Mouse (Mus musculus): ENCODE measurements at regions not wholly inside any gene's neighbourhood (a gene's known extent, or its start where the extent isn't known, plus 50 kb on each side); places are given as distances from the start of the nearest gene placed in this dataset.

DNA sequence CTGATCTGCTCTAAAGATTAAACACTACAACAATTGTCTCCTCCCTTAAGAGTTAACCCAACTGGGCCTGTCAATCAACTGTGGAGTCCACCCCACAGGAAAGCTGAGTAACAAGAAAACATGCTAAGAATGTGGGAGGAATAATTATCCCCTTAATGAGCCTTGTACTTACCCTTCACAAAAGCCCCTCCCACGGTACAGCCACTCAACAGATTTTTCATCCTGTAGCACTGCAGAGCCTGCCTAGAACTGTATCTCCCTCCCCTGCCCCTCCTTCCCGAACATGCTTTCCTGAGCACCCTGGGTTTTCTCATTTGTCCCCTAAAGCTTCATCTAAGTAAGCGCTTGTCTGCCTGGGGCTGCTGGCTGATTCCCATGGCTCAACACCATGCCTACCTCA lies 113.5 kb upstream of the Usp24 start:
- Histone ChIP-seq H3K27me3 (replicated peaks; ENCODE audit: control insufficient read depth, insufficient read depth, low read length) (no peaks in the 10 kb centered on the region), H3K4me3 (ENCODE audit: low read length) (no peak overlapping the region), H3K27ac (ENCODE audit: low read depth, low read length) (no peak overlapping the region), H3K9me3 (ENCODE audit: control insufficient read depth, low read length) (no peaks in the 10 kb centered on the region), H3K36me3 (ENCODE audit: control insufficient read depth, insufficient read depth, low read length) (no peaks in the 10 kb centered on the region), H3K4me1 (ENCODE audit: control insufficient read depth, insufficient read depth, low read depth, low read length) (peaks cover 9% of the 10 kb centered on the region), H3K9ac (ENCODE audit: low read depth, low read length) (no peak overlapping the region), H3K4me2 (ENCODE audit: low read length) (no peak overlapping the region)
- 20% methylated on average over 3 of the region's 3 CpGs for WGBS
- no peak for ATAC-seq

DNA sequence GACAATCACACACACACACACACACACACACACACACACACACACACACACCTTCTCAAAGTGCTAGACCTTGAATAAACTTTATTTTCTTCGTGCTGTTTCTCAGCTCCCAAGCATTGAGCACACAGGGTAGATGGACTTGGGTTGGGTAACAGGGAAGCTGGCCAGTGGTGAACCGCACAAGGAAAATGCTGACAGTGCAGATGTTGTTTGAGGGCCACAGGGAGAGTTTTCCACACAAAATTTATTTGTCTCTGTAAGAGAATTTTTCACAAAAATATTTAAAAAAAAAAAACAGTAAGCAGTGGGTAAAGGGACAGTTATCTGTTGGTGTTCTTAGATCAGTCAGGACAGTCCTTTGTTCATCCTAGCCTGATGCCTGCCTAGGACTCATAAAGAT lies 110.8 kb upstream of the Usp24 start:
- Histone ChIP-seq H3K9ac (ENCODE audit: low read depth, low read length) (no peak overlapping the region), H3K27ac (ENCODE audit: low read depth, low read length) (no peak overlapping the region), H3K36me3 (ENCODE audit: control insufficient read depth, insufficient read depth, low read length) (no peaks in the 10 kb centered on the region), H3K4me1 (ENCODE audit: control insufficient read depth, insufficient read depth, low read depth, low read length) (peaks cover 2% of the 10 kb centered on the region; the same call in 1 of the 2 replicates), H3K4me2 (ENCODE audit: low read length) (no peak overlapping the region), H3K9me3 (ENCODE audit: control insufficient read depth, low read length) (no peaks in the 10 kb centered on the region), H3K4me3 (ENCODE audit: low read length) (no peak overlapping the region), H3K27me3 (replicated peaks; ENCODE audit: control insufficient read depth, insufficient read depth, low read length) (no peaks in the 10 kb centered on the region)
- ATAC-seq, result no peak
- 89% methylated on average over 2 of the region's 2 CpGs for WGBS

DNA sequence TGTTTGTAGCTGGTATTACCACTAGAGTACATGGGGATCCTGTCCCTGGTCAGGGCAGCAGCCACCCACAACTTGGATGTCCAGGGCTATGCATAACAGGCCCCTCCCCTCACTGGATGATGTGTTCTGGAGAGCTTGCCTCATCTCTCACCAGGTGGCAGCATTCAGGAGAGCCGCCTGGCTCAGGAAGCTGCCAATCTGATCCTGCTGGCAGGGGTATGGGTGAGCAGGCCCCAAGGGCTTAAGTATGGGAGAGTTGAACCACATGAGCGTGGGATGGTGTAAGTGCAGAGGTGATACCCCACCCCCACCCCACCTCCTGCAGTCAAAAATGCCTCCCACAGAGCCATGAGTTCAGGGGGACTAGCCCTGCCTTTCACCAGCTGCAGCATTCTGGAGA lies 110.0 kb upstream of the Usp24 start:
- H3K27me3 ChIP-seq (replicated peaks; ENCODE audit: control insufficient read depth, insufficient read depth, low read length), result no peaks in the 10 kb centered on the region
- no peaks in the 10 kb centered on the region for H3K36me3 ChIP-seq (ENCODE audit: control insufficient read depth, insufficient read depth, low read length)
- 61% methylated on average over 2 of the region's 2 CpGs for WGBS
- H3K9ac ChIP-seq (ENCODE audit: low read depth, low read length), result no peak overlapping the region
- H3K4me3 ChIP-seq (ENCODE audit: low read length), result no peak overlapping the region
- no peak overlapping the region for H3K4me2 ChIP-seq (ENCODE audit: low read length)
- ATAC-seq, result no peak
- H3K4me1 ChIP-seq (ENCODE audit: control insufficient read depth, insufficient read depth, low read depth, low read length), result no peaks in the 10 kb centered on the region
- no peak overlapping the region for H3K27ac ChIP-seq (ENCODE audit: low read depth, low read length)
- H3K9me3 ChIP-seq (ENCODE audit: control insufficient read depth, low read length), result no peaks in the 10 kb centered on the region

DNA sequence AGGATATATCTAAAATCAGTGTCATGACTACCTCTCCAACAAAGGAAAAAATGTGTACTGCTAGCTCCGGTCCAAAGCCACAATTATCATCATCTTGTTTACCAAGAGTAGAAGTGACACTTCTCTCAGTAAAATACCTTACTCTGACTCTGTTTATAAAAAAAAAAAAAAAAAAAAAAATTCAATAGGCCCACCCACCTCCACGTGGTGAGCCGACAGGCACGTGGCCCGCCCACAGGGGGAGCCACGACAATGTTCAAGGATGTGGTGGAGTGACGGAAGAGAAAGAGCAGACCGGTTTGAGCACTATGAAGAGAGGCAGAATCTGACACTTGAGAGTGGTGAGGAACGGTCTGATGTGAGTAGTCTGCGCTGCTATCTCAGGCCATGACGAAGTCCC lies 106.5 kb upstream of the Usp24 start:
- H3K27me3 ChIP-seq (replicated peaks; ENCODE audit: control insufficient read depth, insufficient read depth, low read length), result no peaks in the 10 kb centered on the region
- no peak overlapping the region for H3K4me3 ChIP-seq (ENCODE audit: low read length)
- H3K9me3 ChIP-seq (ENCODE audit: control insufficient read depth, low read length), result no peaks in the 10 kb centered on the region
- H3K9ac ChIP-seq (ENCODE audit: low read depth, low read length), result no peak overlapping the region
- no peak overlapping the region for H3K4me2 ChIP-seq (ENCODE audit: low read length)
- no peaks in the 10 kb centered on the region for H3K36me3 ChIP-seq (ENCODE audit: control insufficient read depth, insufficient read depth, low read length)
- H3K27ac ChIP-seq (ENCODE audit: low read depth, low read length), result no peak overlapping the region
- 88% methylated on average over 11 of the region's 11 CpGs for WGBS
- no peak for ATAC-seq
- no peaks in the 10 kb centered on the region for H3K4me1 ChIP-seq (ENCODE audit: control insufficient read depth, insufficient read depth, low read depth, low read length)

DNA sequence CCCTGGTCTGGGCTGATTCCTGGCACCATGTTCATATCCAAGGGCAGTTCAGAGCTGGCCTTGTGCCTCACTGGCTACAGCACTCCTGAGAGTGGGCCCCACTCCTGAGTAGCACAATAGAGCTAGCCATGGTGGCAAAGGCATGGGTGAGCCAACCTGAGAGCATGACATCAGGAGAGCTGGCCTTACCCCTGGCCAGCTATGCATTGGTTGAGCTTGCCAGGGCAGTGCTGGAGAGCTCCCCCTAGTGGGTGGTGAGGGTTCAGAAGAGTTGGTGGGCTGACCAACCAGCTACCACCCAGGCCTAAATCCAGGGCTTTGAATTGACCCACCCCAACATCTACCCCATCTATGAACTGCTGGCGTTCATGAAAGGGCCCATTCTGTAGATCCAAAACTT lies 106.0 kb upstream of the Usp24 start:
- Histone ChIP-seq H3K36me3 (ENCODE audit: control insufficient read depth, insufficient read depth, low read length) (no peaks in the 10 kb centered on the region), H3K9me3 (ENCODE audit: control insufficient read depth, low read length) (no peaks in the 10 kb centered on the region), H3K27ac (ENCODE audit: low read depth, low read length) (no peak overlapping the region), H3K27me3 (replicated peaks; ENCODE audit: control insufficient read depth, insufficient read depth, low read length) (no peaks in the 10 kb centered on the region), H3K4me2 (ENCODE audit: low read length) (no peak overlapping the region), H3K9ac (ENCODE audit: low read depth, low read length) (no peak overlapping the region), H3K4me3 (ENCODE audit: low read length) (no peak overlapping the region), H3K4me1 (ENCODE audit: control insufficient read depth, insufficient read depth, low read depth, low read length) (no peaks in the 10 kb centered on the region)
- WGBS, result 100% methylated on average over 1 of the region's 1 CpGs
- ATAC-seq, result no peak

DNA sequence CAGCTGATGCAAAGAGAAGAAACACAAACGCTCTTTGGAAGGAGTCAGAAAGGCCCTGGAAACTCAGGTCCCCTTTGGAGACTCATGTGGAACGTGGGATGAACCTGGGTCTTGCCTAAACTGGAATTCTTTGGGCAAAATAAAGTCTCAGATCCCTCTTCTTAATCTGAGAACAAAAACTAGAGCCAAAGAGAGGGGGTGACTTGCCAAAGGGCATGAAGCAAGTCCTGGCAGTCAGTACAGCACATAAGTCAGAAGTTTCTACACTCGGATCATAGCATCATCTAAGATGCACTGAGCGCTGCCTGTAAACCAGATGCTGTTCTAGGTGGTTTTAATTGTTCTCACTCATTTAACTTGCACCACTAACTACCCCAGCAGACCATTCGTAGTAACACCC lies 101.8 kb upstream of the Usp24 start:
- Histone ChIP-seq H3K4me2 (ENCODE audit: low read length) (no peak overlapping the region), H3K27ac (ENCODE audit: low read depth, low read length) (no peak overlapping the region), H3K36me3 (ENCODE audit: control insufficient read depth, insufficient read depth, low read length) (no peaks in the 10 kb centered on the region), H3K9me3 (ENCODE audit: control insufficient read depth, low read length) (no peaks in the 10 kb centered on the region), H3K4me3 (ENCODE audit: low read length) (no peak overlapping the region), H3K4me1 (ENCODE audit: control insufficient read depth, insufficient read depth, low read depth, low read length) (no peaks in the 10 kb centered on the region), H3K27me3 (replicated peaks; ENCODE audit: control insufficient read depth, insufficient read depth, low read length) (no peaks in the 10 kb centered on the region), H3K9ac (ENCODE audit: low read depth, low read length) (no peak overlapping the region)
- no peak for ATAC-seq
- 81% methylated on average over 5 of the region's 5 CpGs for WGBS

DNA sequence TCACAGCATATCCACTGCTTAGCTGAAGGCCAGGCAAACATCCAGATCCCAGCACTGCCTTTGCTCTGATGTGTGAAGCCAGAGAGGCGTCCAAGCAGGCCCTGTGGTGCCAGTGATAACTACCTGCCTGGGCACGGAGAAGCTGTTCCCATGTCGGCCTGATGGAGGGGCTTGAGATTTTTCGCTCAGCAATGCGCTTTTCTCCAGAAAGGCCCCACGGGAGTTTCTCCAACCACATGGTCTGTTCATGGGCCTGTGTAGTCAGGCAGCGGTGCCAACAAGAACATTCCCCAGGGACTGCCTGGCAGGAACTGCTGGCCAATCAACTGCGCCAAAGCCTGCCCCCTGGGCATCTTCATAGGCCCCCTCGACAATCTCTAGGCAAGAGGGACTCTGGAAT lies 95.4 kb upstream of the Usp24 start:
- no peaks in the 10 kb centered on the region; the same call in 1 of the 2 replicates for H3K4me1 ChIP-seq (ENCODE audit: control insufficient read depth, insufficient read depth, low read depth, low read length)
- H3K4me3 ChIP-seq (ENCODE audit: low read length), result no peak overlapping the region
- no peak overlapping the region for H3K4me2 ChIP-seq (ENCODE audit: low read length)
- no peak overlapping the region for H3K27ac ChIP-seq (ENCODE audit: low read depth, low read length)
- H3K9ac ChIP-seq (ENCODE audit: low read depth, low read length), result no peak overlapping the region
- no peaks in the 10 kb centered on the region for H3K9me3 ChIP-seq (ENCODE audit: control insufficient read depth, low read length)
- no peaks in the 10 kb centered on the region for H3K27me3 ChIP-seq (replicated peaks; ENCODE audit: control insufficient read depth, insufficient read depth, low read length)
- 55% methylated on average over 9 of the region's 9 CpGs for WGBS
- ATAC-seq, result peak; percentile 56; the same call in 1 of the 2 replicates
- H3K36me3 ChIP-seq (ENCODE audit: control insufficient read depth, insufficient read depth, low read length), result no peaks in the 10 kb centered on the region

DNA sequence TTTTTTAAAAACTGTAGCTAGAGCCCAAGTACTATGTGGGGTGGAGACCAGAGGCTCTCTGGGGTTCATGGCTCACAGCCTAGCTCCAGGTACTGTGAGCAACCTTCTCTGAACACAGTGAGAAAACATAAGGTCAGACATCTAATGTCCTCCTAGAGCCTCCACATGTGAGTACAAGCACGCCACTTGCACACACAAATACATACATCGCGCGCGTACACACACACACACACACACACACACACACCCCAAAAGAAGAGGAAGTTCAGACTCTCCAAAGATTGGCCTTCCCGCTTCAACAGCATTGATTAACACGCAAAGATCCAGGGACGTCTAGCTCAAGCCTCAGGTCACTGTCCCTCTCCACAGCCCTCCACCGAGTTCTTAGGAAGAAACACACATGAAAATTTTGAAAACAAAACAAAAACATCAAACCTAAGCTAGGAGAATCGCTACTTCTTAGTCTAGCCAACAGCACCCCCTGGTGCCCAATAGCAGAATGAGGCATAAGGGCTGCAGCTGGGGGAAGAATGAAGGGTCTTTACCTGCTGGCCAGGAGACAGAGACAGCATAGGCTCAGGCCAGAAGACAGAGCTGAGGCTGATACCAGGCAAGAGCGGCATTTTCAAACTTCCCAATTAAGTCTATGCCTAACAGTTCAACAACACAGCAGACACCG lies 90.7 kb upstream of the Usp24 start:
- no peak overlapping the region for H3K27ac ChIP-seq (ENCODE audit: low read depth, low read length)
- H3K4me1 ChIP-seq (ENCODE audit: control insufficient read depth, insufficient read depth, low read depth, low read length), result peaks cover 2% of the 10 kb centered on the region; the same call in 1 of the 2 replicates
- H3K9me3 ChIP-seq (ENCODE audit: control insufficient read depth, low read length), result no peaks in the 10 kb centered on the region
- H3K36me3 ChIP-seq (ENCODE audit: control insufficient read depth, insufficient read depth, low read length), result no peaks in the 10 kb centered on the region
- H3K4me3 ChIP-seq (ENCODE audit: low read length), result no peak overlapping the region
- no peaks in the 10 kb centered on the region for H3K27me3 ChIP-seq (replicated peaks; ENCODE audit: control insufficient read depth, insufficient read depth, low read length)
- H3K4me2 ChIP-seq (ENCODE audit: low read length), result 0 out of 2 replicates have a peak overlapping the region, but pooled peaks have one; percentile 8
- no peak overlapping the region for H3K9ac ChIP-seq (ENCODE audit: low read depth, low read length)
- ATAC-seq, result peak; percentile 49; the same call in 1 of the 2 replicates
- 53% methylated on average over 12 of the region's 12 CpGs for WGBS

DNA sequence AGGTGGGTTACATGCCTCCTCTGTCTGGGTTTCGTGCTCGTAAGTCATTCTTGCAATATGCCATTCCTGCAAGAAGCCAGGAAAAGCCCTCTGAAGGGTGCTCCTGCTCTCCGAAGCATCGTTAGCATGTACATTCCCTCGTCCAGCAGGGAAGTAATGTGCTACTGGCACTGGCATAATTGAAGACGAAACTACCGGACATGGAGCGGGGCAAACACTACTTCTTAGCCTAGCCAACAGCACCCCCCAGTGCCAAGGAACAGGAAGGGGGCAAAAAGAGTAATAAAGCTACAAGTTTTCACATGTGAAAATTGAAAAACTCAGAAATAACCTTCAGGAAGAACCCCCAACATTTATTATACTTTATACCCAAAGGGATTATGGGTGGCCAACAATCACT lies 88.6 kb upstream of the Usp24 start:
- no peaks in the 10 kb centered on the region for H3K9me3 ChIP-seq (ENCODE audit: control insufficient read depth, low read length)
- no peak for ATAC-seq
- H3K27ac ChIP-seq (ENCODE audit: low read depth, low read length), result no peak overlapping the region
- H3K4me2 ChIP-seq (ENCODE audit: low read length), result no peak overlapping the region
- no peak overlapping the region for H3K4me3 ChIP-seq (ENCODE audit: low read length)
- no peaks in the 10 kb centered on the region for H3K27me3 ChIP-seq (replicated peaks; ENCODE audit: control insufficient read depth, insufficient read depth, low read length)
- H3K9ac ChIP-seq (ENCODE audit: low read depth, low read length), result no peak overlapping the region
- WGBS, result 66% methylated on average over 8 of the region's 8 CpGs
- H3K36me3 ChIP-seq (ENCODE audit: control insufficient read depth, insufficient read depth, low read length), result no peaks in the 10 kb centered on the region
- peaks cover 2% of the 10 kb centered on the region; the same call in 1 of the 2 replicates for H3K4me1 ChIP-seq (ENCODE audit: control insufficient read depth, insufficient read depth, low read depth, low read length)
